Mouse (Mus musculus) hindbrain, embryonic 13.5 days (tissue): ENCODE results near the gene Psip1. TPM values are rescaled to one million over a fixed set of nuclear protein-coding genes. Genes with fewer than 3 reads are reported as not detected.

Source experiments
- ATAC-seq: fragments of 200-750 bp; cut with Nextera tagmentation; 2 replicates; pipeline ENCODE4 v1.8.0; 2017; ENCODE audit warnings: moderate TSS enrichment; ENCODE audit not compliant: low FRiP score
- H3K27ac ChIP-seq: fragments of 300-500 bp; sonication (generic); 2 replicates; pipeline ENCODE4 v1.5.1; 2015; ENCODE audit warnings: inconsistent platforms, mild to moderate bottlenecking, moderate library complexity
- H3K27me3 ChIP-seq: fragments of 300-500 bp; sonication (generic); 2 replicates; pipeline ENCODE4 v1.6.1; 2015; ENCODE audit warnings: mild to moderate bottlenecking, inconsistent platforms
- H3K36me3 ChIP-seq: fragments of 300-500 bp; sonication (generic); 2 replicates; pipeline ENCODE4 v1.6.1; 2015; ENCODE audit warnings: mild to moderate bottlenecking, inconsistent platforms
- H3K4me1 ChIP-seq: fragments of 300-500 bp; sonication (generic); replicated peaks from 2 replicates; pipeline ENCODE4 v1.6.1; 2015; ENCODE audit warnings: inconsistent platforms
- H3K4me2 ChIP-seq: fragments of 300-500 bp; sonication (generic); 2 replicates; pipeline ENCODE4 v1.6.1; 2015; ENCODE audit warnings: inconsistent platforms, mild to moderate bottlenecking, moderate library complexity
- H3K4me3 ChIP-seq: fragments of 300-500 bp; sonication (generic); 2 replicates; pipeline ENCODE4 v1.5.1; 2015; ENCODE audit warnings: mild to moderate bottlenecking, inconsistent platforms
- H3K9ac ChIP-seq: fragments of 300-500 bp; sonication (generic); 2 replicates; pipeline ENCODE4 v1.6.1; 2015; ENCODE audit warnings: mild to moderate bottlenecking, inconsistent platforms
- H3K9me3 ChIP-seq: fragments of 300-500 bp; sonication (generic); 2 replicates; pipeline ENCODE4 v1.6.1; 2016; ENCODE audit warnings: inconsistent platforms
- WGBS: fragments of 180-500 bp; shearing (Covaris S2); methylation state at CpG from one replicate; pipeline ENCODE4 v1.1.7; 2015; 5-methylcytosine and 5-hydroxymethylcytosine counted together
- polyA plus RNA-seq: library from polyadenylated mRNA; unstranded; fragments of >200 nt; fragmentation: Nextera tagmentation; extraction: Ambion mirVana; gene quantifications from 2 replicates; pipeline ENCODE4 v1.2.1, GENCODE M21; 2015

The Psip1 gene
- polyA plus RNA-seq, 1 experiment from 2014 or later: 292 TPM

DNA sequence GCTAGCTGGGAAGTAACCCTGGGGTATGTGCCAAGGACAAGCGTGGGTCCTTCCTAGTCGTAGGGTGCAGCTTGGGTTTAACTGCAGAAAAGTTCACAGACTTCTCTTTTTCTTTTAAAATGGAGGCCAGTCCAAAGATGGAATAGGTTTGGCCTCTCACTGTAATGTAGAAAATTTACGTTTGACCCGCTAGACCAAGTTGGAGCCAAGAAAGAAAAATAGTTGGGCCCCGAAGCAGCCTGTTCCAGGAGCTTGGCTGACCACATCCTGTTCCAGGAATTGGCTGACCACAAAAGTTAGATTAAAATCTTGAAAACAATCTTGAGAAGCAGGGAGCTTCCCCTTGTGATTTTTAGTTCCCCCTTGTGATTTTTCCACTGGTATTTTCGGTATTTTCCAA is 78.6 kb downstream of the Psip1 start:
- peaks cover 24% of the 10 kb centered on the region for H3K9me3 ChIP-seq
- H3K27me3 ChIP-seq: no peaks in the 10 kb centered on the region
- no peak overlapping the region for H3K4me2 ChIP-seq
- H3K9ac ChIP-seq: no peak overlapping the region
- H3K36me3 ChIP-seq: no peaks in the 10 kb centered on the region; the same call in 1 of the 2 replicates
- no peaks in the 10 kb centered on the region for H3K4me1 ChIP-seq
- 92% methylated on average over 6 of the region's 6 CpGs for WGBS
- no peak overlapping the region for H3K4me3 ChIP-seq
- no peak overlapping the region for H3K27ac ChIP-seq
- no peak for ATAC-seq

Other genes starting within 250 kb of the Psip1 start
- 5.3 and 5.5 TPM in 2 replicates for gene Ttc39b, start 162.2 kb downstream of the Psip1 start, polyA plus RNA-seq
- 79.6 and 82.8 TPM in 2 replicates for gene Snapc3, start 68.7 kb downstream of the Psip1 start, polyA plus RNA-seq
- 4.1 and 5.0 TPM in 2 replicates for gene Ccdc171, start 39.1 kb upstream of the Psip1 start, polyA plus RNA-seq